In the genomic region with DNA sequence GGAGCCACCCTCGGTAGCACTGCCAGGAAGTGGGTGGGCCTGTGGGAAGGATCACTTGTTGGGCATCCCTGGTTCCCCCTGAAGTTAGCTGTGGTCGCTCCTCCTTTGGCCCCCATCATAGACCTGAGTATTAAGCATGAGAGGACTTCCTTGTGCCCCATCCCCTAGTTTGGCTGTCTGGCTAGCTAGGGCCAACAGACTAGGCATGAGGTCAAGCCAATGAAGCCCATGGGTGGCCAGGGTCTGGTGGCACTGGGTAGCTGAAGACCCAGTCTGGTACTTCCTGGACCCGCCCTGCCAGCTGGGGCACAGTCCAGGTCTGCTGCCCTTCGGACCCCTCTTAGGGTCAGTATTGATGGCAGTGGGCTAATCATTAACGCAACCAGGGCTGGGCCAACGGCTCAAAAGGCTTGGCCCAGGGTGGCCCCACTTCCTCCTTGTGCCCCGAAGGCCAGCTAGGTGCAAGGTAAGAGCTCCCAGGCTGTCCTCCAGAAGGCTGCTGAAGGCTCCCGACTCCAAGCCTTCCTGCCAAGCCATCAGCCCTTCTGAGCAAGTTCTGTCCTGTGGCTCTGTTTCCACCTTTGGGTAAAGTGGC, we compare ENCODE assay signal across 13 mouse cellular contexts. TPM values are rescaled to one million over a fixed set of nuclear protein-coding genes. Genes with fewer than 3 reads are reported as not detected.
A peak's percentile ranks its signal among the peaks of the same experiment; 100 is the strongest.
DNase-seq lines count a peak whose midpoint lies in the region; ATAC-seq and TF ChIP-seq lines count a peak whose summit lies in the region.
"Had no signal": no experiment of that assay in that cellular context is flagged by ENCODE, and none has a peak within 500 bp of the region (broad histone marks: within the 10 kb centered on the region; RNA-seq: fewer than 3 reads in every experiment).

No protein-coding gene starts in this region.

- peak overlapping the region; percentile 76 for H3K9ac ChIP-seq in intestine, embryonic 16.5 days (ENCODE audit: low read depth, low read length)
- H3K9ac ChIP-seq: embryonic facial prominence, embryonic 15.5 days; forebrain, embryonic 15.5 days; midbrain, embryonic 12.5 days; neural tube, embryonic 13.5 days had no signal

- 53% methylated on average over 8 of the region's 8 CpGs for WGBS in intestine, embryonic 16.5 days
- WGBS in small intestine, adult 2 months: 29% methylated on average over 8 of the region's 8 CpGs

- H3K27me3 ChIP-seq in intestine, embryonic 16.5 days (replicated peaks; ENCODE audit: control insufficient read depth, insufficient read depth, low read length): no peaks in the 10 kb centered on the region
- no peaks in the 10 kb centered on the region for H3K27me3 ChIP-seq in small intestine, adult 2 months (ENCODE audit: control insufficient read depth, insufficient read depth, low read length)
- H3K27me3 ChIP-seq: embryonic facial prominence, embryonic 15.5 days; forebrain, embryonic 15.5 days; neural tube, embryonic 13.5 days had no signal

- ATAC-seq in intestine, embryonic 16.5 days: peak; percentile 83
- ATAC-seq: forebrain, embryonic 15.5 days; hindbrain, embryonic 16.5 days had no signal

- peak; percentile 97 for TF ChIP-seq POLR2A in small intestine, adult 2 months (IDR thresholded peaks at IDR 0.05; ENCODE audit: low read depth, low read length)

- peaks cover 11% of the 10 kb centered on the region; the same call in 1 of the 2 replicates for H3K4me1 ChIP-seq in intestine, embryonic 16.5 days (ENCODE audit: control insufficient read depth, insufficient read depth, low read length)
- H3K4me1 ChIP-seq in small intestine, adult 2 months (ENCODE audit: control insufficient read depth, insufficient read depth, insufficient read length, low read length): peaks cover 5% of the 10 kb centered on the region; the same call in 1 of the 2 replicates
- H3K4me1 ChIP-seq: embryonic facial prominence, embryonic 15.5 days; forebrain, embryonic 15.5 days; midbrain, embryonic 12.5 days; neural tube, embryonic 13.5 days had no signal

- peak overlapping the region; percentile 58 for H3K4me3 ChIP-seq in intestine, embryonic 16.5 days (ENCODE audit: low read length)
- H3K4me3 ChIP-seq in small intestine, adult 2 months (ENCODE audit: low read depth, low read length): peak overlapping the region; percentile 93
- H3K4me3 ChIP-seq: embryonic facial prominence, embryonic 15.5 days; forebrain, embryonic 15.5 days; midbrain, embryonic 12.5 days; neural tube, embryonic 13.5 days had no signal

- H3K4me2 ChIP-seq in intestine, embryonic 16.5 days (ENCODE audit: low read depth, low read length): peak overlapping the region; percentile 49
- H3K4me2 ChIP-seq: embryonic facial prominence, embryonic 15.5 days; forebrain, embryonic 15.5 days; midbrain, embryonic 12.5 days; neural tube, embryonic 13.5 days had no signal

- peak overlapping the region; percentile 98 for H3K27ac ChIP-seq in intestine, embryonic 16.5 days (ENCODE audit: low read length)
- peak overlapping the region; percentile 99 for H3K27ac ChIP-seq in small intestine, adult 2 months (ENCODE audit: insufficient read depth, low read depth, low read length)
- H3K27ac ChIP-seq: embryonic facial prominence, embryonic 15.5 days; forebrain, embryonic 15.5 days; midbrain, embryonic 12.5 days; neural tube, embryonic 13.5 days had no signal

- H3K36me3 ChIP-seq in intestine, embryonic 16.5 days (ENCODE audit: control insufficient read depth, insufficient read depth, low read length): peaks cover 26% of the 10 kb centered on the region
- H3K36me3 ChIP-seq in small intestine, adult 2 months (ENCODE audit: control insufficient read depth, insufficient read depth, low read length): peaks cover 45% of the 10 kb centered on the region

- TF ChIP-seq CTCF in small intestine, adult 2 months (IDR thresholded peaks at IDR 0.05; ENCODE audit: extremely low read depth, insufficient read length, insufficient replicate concordance, low read depth, low read length): no peak

- H3K9me3 ChIP-seq in intestine, embryonic 16.5 days (ENCODE audit: control insufficient read depth, low read length): no peaks in the 10 kb centered on the region
- H3K9me3 ChIP-seq: embryonic facial prominence, embryonic 15.5 days; forebrain, embryonic 15.5 days; midbrain, embryonic 12.5 days; neural tube, embryonic 13.5 days had no signal

- DNase-seq in kidney, adult 18-20 months: peak; percentile 86
- DNase-seq in kidney, postnatal 36 days: peak; percentile 86 to 90
- no peak for DNase-seq in embryo, embryonic 11 days
- no peak for DNase-seq in spleen, adult 18-20 months
- no peak for DNase-seq in cerebellum, postnatal 4 days (ENCODE audit: low spot score in 2 of 2)

RNA-seq across cellular contexts. Expression of a gene that starts 13.6 kb away (rescaled TPM):
- polyA plus RNA-seq in intestine, embryonic 16.5 days (2015; fragmentation: Nextera tagmentation; extraction: Ambion mirVana): 135 and 158 TPM in 2 replicates
- 315 and 714 TPM in 2 replicates for polyA plus RNA-seq in small intestine, adult 2 months (2012; rRNA removed)

RNA-seq across cellular contexts. Expression of a gene that starts 21.5 kb away (rescaled TPM):
- 7.4 and 8.4 TPM in 2 replicates for polyA plus RNA-seq in intestine, embryonic 16.5 days (2015; fragmentation: Nextera tagmentation; extraction: Ambion mirVana)
- 37.0 and 68.8 TPM in 2 replicates for polyA plus RNA-seq in small intestine, adult 2 months (2012; rRNA removed)

RNA-seq across cellular contexts. Expression of a gene that starts 27.3 kb away (rescaled TPM):
- polyA plus RNA-seq in intestine, embryonic 16.5 days (2015; fragmentation: Nextera tagmentation; extraction: Ambion mirVana): 21.0 and 23.5 TPM in 2 replicates
- 64.2 and 112 TPM in 2 replicates for polyA plus RNA-seq in small intestine, adult 2 months (2012; rRNA removed)

RNA-seq across cellular contexts. Expression of a gene that starts 36.8 kb away (rescaled TPM):
- 0.23 and 0.65 TPM in 2 replicates for polyA plus RNA-seq in intestine, embryonic 16.5 days (2015; fragmentation: Nextera tagmentation; extraction: Ambion mirVana)
- polyA plus RNA-seq in small intestine, adult 2 months (2012; rRNA removed): 0.74 TPM in 1 of 2 replicates, not detected in the other
- polyA plus RNA-seq: forebrain, embryonic 15.5 days; heart, postnatal 0 days; hindbrain, embryonic 16.5 days; neural tube, embryonic 13.5 days had no signal

RNA-seq across cellular contexts. Expression of a gene that starts 43.3 kb away (rescaled TPM):
- polyA plus RNA-seq in intestine, embryonic 16.5 days (2015; fragmentation: Nextera tagmentation; extraction: Ambion mirVana): 1.2 and 1.5 TPM in 2 replicates
- polyA plus RNA-seq in small intestine, adult 2 months (2012; rRNA removed): 26.0 and 53.2 TPM in 2 replicates

Comparison
In these comparisons a context has a peak if more than half of its experiments do, and no peak if none do; other contexts are left out.
1. DNase-seq: peak in kidney, adult 18-20 months (single experiment) and kidney, postnatal 36 days (2 of 2); none in embryo, embryonic 11 days (single experiment), spleen, adult 18-20 months (0 of 2) and cerebellum, postnatal 4 days (0 of 2).